Mouse (Mus musculus) layer of hippocampus, adult 2 months (tissue): ENCODE measurements at regions not wholly inside any gene's neighbourhood (a gene's known extent, or its start where the extent isn't known, plus 50 kb on each side); places are given as distances from the start of the nearest gene placed in this dataset.
A peak's percentile ranks its signal among the peaks of the same experiment; 100 is the strongest.

Experiments
- DNase-seq, 2 experiments: peaks; one replicate each; pipeline ENCODE4 v3.0.0; 2022; ENCODE audit warnings: low spot score in 2 of 2
- H3K27ac ChIP-seq: fragments of 200-600 bp; 2 replicates; pipeline ENCODE4 v1.8.1; 2022
- H3K4me3 ChIP-seq: fragments of 200-600 bp; 2 replicates; pipeline ENCODE4 v1.8.1; 2022; ENCODE audit warnings: mild to moderate bottlenecking
- CTCF ChIP-seq: fragments of 200-600 bp; conservative IDR thresholded peaks from 2 replicates; pipeline ENCODE4 v1.8.1; 2022; ENCODE audit warnings: antibody characterized with exemption, mild to moderate bottlenecking, moderate library complexity

GRCm38 (mm10) chr12:39736097-39736920 lies 301.5 kb downstream of the Arl4a start:
- DNase-seq, result no peak
- no peak for TF ChIP-seq CTCF
- H3K4me3 ChIP-seq, result no peak overlapping the region
- H3K27ac ChIP-seq, result no peak overlapping the region

DNA sequence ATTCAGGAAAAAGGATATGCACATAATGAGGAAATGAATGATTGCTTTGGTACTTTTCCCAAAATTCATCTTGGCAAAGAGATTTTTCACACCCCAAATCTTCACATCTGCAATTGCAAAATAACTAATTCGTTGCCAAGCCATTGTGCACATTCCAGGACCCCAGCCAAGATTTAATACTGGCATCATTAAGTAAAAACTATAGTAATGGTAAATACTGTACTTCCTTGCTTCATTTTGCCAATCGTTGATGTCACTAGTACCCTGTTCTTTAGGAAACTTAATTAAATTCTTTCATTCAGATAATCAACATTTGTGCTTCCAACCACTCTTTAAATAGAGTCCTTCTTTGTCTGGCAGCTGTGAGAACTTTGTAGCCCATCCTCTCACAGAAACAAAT lies 303.6 kb downstream of the Arl4a start:
- Histone ChIP-seq H3K27ac (no peak overlapping the region), H3K4me3 (no peak overlapping the region)
- no peak for TF ChIP-seq CTCF
- no peak for DNase-seq

- Histone ChIP-seq H3K4me3 (no peak overlapping the region), H3K27ac (no peak overlapping the region)
- peak; percentile 68 for TF ChIP-seq CTCF
- no peak for DNase-seq
Measured at GRCm38 (mm10) chr12:39731177-39731576, 306.6 kb downstream of the Arl4a start.

DNA sequence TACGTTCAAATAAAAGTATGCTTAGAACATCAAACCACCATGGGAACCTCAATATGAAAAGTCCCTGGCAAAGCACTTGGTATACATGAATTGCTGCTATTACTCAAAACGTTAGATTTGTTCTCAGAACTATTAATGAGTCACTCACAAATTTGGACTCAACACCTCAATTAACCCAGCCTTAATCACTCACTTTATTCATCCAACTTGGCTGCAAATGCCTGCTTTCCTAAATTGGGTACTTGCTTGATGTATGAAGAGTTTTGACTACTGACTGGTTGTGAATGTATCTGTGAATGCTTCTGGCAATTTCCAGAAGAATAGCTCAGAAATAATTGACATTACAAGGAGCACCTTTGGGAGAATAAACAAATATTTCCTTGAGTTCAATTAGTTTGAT lies 308.6 kb downstream of the Arl4a start:
- no peak for DNase-seq
- no peak for TF ChIP-seq CTCF
- Histone ChIP-seq H3K4me3 (no peak overlapping the region), H3K27ac (no peak overlapping the region)

DNA sequence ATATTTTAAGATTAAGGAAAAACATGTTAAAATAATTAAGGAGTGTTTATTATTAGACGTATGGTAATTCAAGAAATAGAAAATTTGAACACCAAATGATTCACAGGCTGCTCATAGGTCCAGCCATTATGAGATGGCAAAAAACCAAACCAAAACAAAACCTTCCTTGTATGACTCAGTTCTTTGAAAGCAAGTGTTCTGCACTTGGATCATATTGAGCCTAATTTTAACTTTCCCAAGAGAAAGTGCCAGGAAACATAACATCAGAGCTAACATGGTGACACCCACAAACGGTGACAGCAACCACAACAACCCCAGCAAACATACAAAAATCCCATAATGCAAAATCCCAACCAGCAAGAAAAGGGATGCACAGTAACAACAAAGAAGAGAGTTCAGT lies 313.7 kb downstream of the Arl4a start:
- Histone ChIP-seq H3K4me3 (no peak overlapping the region), H3K27ac (no peak overlapping the region)
- TF ChIP-seq CTCF, result no peak
- DNase-seq, result no peak

DNA sequence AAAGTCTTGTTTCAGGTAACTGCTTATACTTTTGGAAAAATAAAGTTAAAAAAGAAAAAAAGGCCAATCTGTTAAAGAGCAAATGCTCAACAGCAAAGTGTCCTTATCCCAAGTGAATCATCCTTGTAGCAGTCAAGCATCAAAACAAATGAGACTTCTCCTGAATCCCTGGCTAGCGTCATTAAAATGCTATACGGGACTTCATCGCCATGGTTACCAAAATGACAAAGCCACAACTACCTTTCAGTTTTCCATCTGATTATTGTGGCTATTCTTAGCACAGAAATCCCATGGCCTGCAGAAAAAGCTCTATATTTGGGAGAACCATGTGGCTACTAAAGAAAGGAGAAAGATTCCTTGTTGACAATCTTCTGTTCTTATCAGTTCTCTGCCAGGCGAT lies 322.7 kb downstream of the Arl4a start:
- Histone ChIP-seq H3K4me3 (no peak overlapping the region), H3K27ac (no peak overlapping the region)
- DNase-seq, result no peak
- TF ChIP-seq CTCF, result no peak

- Histone ChIP-seq H3K4me3 (no peak overlapping the region), H3K27ac (no peak overlapping the region)
- TF ChIP-seq CTCF, result no peak
- no peak for DNase-seq
Measured at GRCm38 (mm10) chr12:39714169-39714794, 323.5 kb downstream of the Arl4a start.

DNA sequence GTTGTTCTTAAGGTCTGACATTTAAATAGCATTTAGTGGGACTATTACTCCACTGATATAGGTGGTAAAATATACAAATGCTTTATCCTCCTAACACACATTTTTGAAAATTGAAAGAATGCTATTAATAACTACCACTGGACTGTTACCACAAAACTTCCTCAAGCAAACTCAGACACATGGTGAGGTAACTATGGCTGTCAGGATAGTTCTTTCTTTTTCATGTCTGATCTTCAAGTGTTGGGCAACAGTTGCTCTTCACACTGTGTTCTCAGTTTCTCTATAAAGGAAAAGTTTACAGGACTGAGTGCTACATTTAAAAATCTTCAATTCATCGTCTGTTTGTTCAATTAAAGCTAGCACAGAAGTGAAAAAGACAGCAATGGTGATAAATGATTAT lies 326.0 kb downstream of the Arl4a start:
- TF ChIP-seq CTCF, result no peak
- H3K4me3 ChIP-seq, result no peak overlapping the region
- DNase-seq, result no peak

GRCm38 (mm10) chr12:39709850-39710249 lies 328.0 kb downstream of the Arl4a start:
- no peak for TF ChIP-seq CTCF
- Histone ChIP-seq H3K4me3 (no peak overlapping the region), H3K27ac (peak overlapping the region; percentile 68; the same call in 1 of the 2 replicates)
- DNase-seq, result peak in 1 of 2 experiments; percentile 9

More for the DNA sequence above, 326.0 kb downstream of the Arl4a start:
- no peak overlapping the region for H3K27ac ChIP-seq

- H3K27ac ChIP-seq, result no peak overlapping the region
- no peak for TF ChIP-seq CTCF
- no peak overlapping the region for H3K4me3 ChIP-seq
- no peak for DNase-seq
Measured at GRCm38 (mm10) chr12:39697182-39697581, 340.6 kb downstream of the Arl4a start.

DNA sequence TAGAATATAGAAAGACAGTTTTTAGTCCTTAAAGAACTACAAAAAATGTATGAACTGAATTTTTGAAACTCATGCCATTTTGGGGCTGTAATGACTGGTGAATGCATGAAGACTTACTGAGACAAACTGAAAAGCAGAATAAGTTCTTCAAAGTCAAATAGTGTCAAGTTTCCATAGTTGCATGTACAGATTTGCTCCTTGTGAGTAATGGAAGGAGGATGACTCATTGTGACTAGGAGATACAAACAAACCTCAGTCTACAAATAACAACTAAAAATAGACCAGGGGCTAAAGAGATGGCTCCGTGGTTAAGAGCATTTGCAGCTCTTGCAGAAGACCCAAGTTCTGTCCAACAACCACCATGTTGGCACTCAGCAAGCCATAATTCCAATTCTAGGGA lies 342.5 kb downstream of the Arl4a start:
- no peak for DNase-seq
- H3K27ac ChIP-seq, result no peak overlapping the region
- TF ChIP-seq CTCF, result no peak
- H3K4me3 ChIP-seq, result no peak overlapping the region

DNA sequence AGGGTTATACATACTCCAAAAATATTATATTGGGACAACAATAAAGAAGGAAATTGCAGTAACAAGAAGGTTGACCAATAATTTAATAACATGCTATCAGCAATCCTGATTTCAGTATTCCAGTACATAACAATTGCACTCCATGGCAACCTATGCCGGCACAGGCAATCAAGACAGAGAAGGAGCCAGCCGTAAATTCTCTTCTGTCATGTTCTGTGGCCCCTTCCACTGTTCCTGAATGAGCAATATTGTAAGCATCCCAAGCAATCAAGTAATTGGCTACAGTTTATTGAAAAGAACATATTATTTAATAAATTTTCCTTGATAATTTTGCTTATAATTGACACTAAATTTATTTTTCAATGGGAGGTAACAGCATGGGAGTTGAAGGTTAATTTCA lies 345.8 kb downstream of the Arl4a start:
- no peak overlapping the region for H3K27ac ChIP-seq
- no peak overlapping the region for H3K4me3 ChIP-seq
- no peak for DNase-seq
- TF ChIP-seq CTCF, result no peak

DNA sequence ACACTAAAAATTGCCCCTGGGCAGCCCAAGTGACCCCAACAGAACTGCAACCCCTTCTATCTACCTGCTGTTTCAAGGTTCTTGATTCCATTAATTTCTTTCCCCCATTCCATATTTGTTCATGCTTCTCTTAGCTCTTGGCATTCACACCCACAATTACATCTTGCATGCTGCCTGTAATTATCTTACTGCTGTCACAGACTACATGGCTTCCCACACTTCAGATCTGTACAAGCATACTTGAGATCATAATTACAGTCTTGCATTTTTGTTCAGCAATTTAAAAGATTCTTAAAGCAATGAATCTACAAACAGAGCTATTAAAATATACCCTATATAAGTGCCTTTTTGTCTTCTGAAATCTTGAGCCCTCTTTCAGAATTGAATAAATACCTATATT lies 352.4 kb downstream of the Arl4a start:
- Histone ChIP-seq H3K4me3 (no peak overlapping the region), H3K27ac (no peak overlapping the region)
- no peak for TF ChIP-seq CTCF
- DNase-seq, result peak in 1 of 2 experiments; percentile 2

- H3K27ac ChIP-seq, result no peak overlapping the region
- DNase-seq, result no peak
- no peak for TF ChIP-seq CTCF
- H3K4me3 ChIP-seq, result no peak overlapping the region
Measured at GRCm38 (mm10) chr12:39682121-39682520, 355.7 kb downstream of the Arl4a start.
